Mouse (Mus musculus) stomach, postnatal 0 days (tissue): ENCODE measurements around the gene Golph3.

ENCODE experiments used
- CTCF ChIP-seq: IDR thresholded peaks from 2 replicates; pipeline ENCODE4 v1.5.1; 2016; ENCODE audit warnings: antibody characterized with exemption, low read depth, mild to moderate bottlenecking, moderate library complexity
- EP300 ChIP-seq: optimal IDR thresholded peaks from 2 replicates; pipeline ENCODE3; 2016; ENCODE audit warnings: antibody characterized with exemption

DNA sequence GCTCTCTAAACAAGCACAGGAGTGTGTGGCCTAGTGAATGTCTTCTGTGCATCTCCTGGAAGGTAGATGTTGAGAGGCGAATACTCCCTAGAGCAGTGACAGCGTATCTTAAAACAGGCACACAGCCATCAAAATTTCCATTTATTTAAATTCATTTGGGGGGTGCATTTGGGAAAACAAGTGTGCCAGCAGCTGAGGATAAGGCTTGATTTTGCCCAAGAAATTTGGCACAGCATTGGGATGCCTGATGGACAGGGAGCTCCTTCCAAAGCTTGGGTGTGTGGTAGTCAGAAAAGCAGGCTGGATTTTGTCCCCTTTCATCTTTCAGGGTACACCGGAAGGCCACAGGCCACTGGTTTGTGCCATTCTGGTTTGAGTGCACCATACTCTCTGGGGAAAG is 48.8 kb downstream of the Golph3 start:
- TF ChIP-seq CTCF (no peak), EP300 (no peak)
